27 mouse cellular contexts compared by ENCODE assay signal in genomic region chr6:135245586-135245985, GRCm38 (mm10). TPM values are rescaled to one million over a fixed set of nuclear protein-coding genes. Genes with fewer than 3 reads are reported as not detected.
DNase-seq lines count a peak whose midpoint lies in the region; ATAC-seq and TF ChIP-seq lines count a peak whose summit lies in the region.
"Had no signal": no experiment of that assay in that cellular context is flagged by ENCODE, and none has a peak within 500 bp of the region (broad histone marks: within the 10 kb centered on the region; RNA-seq: fewer than 3 reads in every experiment).

No protein-coding gene starts in this region.

- H3K36me3 ChIP-seq in forebrain, embryonic 14.5 days (ENCODE audit: control insufficient read depth, insufficient read depth, low read length): no peaks in the 10 kb centered on the region
- no peaks in the 10 kb centered on the region for H3K36me3 ChIP-seq in forebrain, embryonic 12.5 days (replicated peaks)
- H3K36me3 ChIP-seq in midbrain, embryonic 12.5 days: no peaks in the 10 kb centered on the region
- H3K36me3 ChIP-seq in midbrain, embryonic 16.5 days (ENCODE audit: control insufficient read depth, insufficient read depth, low read length): no peaks in the 10 kb centered on the region
- H3K36me3 ChIP-seq: embryonic facial prominence, embryonic 10.5 days; embryonic facial prominence, embryonic 12.5 days; forebrain, embryonic 15.5 days; G1E had no signal

- peak; percentile 16 for DNase-seq in forebrain, embryonic 14.5 days (ENCODE audit: low spot score)
- peak; percentile 33 for DNase-seq in brain, embryonic 14.5 days (ENCODE audit: low read depth)
- DNase-seq in retina, postnatal 1 day: peak; percentile 80
- DNase-seq in gastrocnemius, postnatal 36 days: no peak
- DNase-seq: adrenal gland, adult 2 months; adrenal gland, postnatal 10 days; adrenal gland, postnatal 25 days; B cell, adult 2 months; cerebellum, adult 11-12 months; cerebellum, adult 2 months; cerebellum, adult 9-10 months; cerebellum, postnatal 10 days; cerebellum, postnatal 25 days; forebrain, postnatal 0 days had no signal

- no peaks in the 10 kb centered on the region for H3K4me1 ChIP-seq in forebrain, embryonic 14.5 days (ENCODE audit: control insufficient read depth, insufficient read depth, low read length)
- no peaks in the 10 kb centered on the region; the same call in 1 of the 2 replicates for H3K4me1 ChIP-seq in forebrain, embryonic 12.5 days
- H3K4me1 ChIP-seq in midbrain, embryonic 12.5 days: peaks cover 5% of the 10 kb centered on the region; the same call in 1 of the 2 replicates
- no peaks in the 10 kb centered on the region for H3K4me1 ChIP-seq in midbrain, embryonic 16.5 days (ENCODE audit: control insufficient read depth, insufficient read depth, low read length)

- WGBS in forebrain, embryonic 14.5 days: 54% methylated on average over 8 of the region's 8 CpGs
- WGBS in forebrain, embryonic 12.5 days: 62% methylated on average over 8 of the region's 8 CpGs
- WGBS in midbrain, embryonic 12.5 days: 42% methylated on average over 8 of the region's 8 CpGs
- 36% methylated on average over 8 of the region's 8 CpGs for WGBS in midbrain, embryonic 16.5 days

- no peak overlapping the region for H3K4me3 ChIP-seq in forebrain, embryonic 14.5 days (ENCODE audit: low read depth, low read length)
- H3K4me3 ChIP-seq in forebrain, embryonic 12.5 days (replicated peaks): no peak overlapping the region
- H3K4me3 ChIP-seq in midbrain, embryonic 12.5 days: no peak overlapping the region
- H3K4me3 ChIP-seq in midbrain, embryonic 16.5 days (ENCODE audit: low read depth, low read length): no peak overlapping the region
- H3K4me3 ChIP-seq: embryonic facial prominence, embryonic 10.5 days; embryonic facial prominence, embryonic 12.5 days; forebrain, embryonic 15.5 days had no signal

- no peak overlapping the region for H3K9ac ChIP-seq in forebrain, embryonic 14.5 days (ENCODE audit: low read length)
- H3K9ac ChIP-seq in forebrain, embryonic 12.5 days: no peak overlapping the region
- H3K9ac ChIP-seq in midbrain, embryonic 12.5 days (replicated peaks): no peak overlapping the region
- no peak overlapping the region for H3K9ac ChIP-seq in midbrain, embryonic 16.5 days (ENCODE audit: low read depth, low read length)
- H3K9ac ChIP-seq: embryonic facial prominence, embryonic 12.5 days; forebrain, embryonic 15.5 days; forebrain, postnatal 0 days had no signal

- intact Hi-C loops in gastrocnemius, postnatal 36 days (cut with DNase I): no loop called here

- H3K27me3 ChIP-seq in forebrain, embryonic 14.5 days (replicated peaks; ENCODE audit: control insufficient read depth, insufficient read depth, low read length): no peaks in the 10 kb centered on the region
- H3K27me3 ChIP-seq in forebrain, embryonic 12.5 days: peaks cover 9% of the 10 kb centered on the region; the same call in 1 of the 2 replicates
- peaks cover 15% of the 10 kb centered on the region for H3K27me3 ChIP-seq in midbrain, embryonic 12.5 days
- no peaks in the 10 kb centered on the region for H3K27me3 ChIP-seq in midbrain, embryonic 16.5 days (ENCODE audit: control insufficient read depth, insufficient read depth, low read depth, low read length)
- H3K27me3 ChIP-seq: CH12.LX; forebrain, embryonic 15.5 days; Patski had no signal

- TF ChIP-seq CTCF in brain, embryonic 14.5 days (IDR thresholded peaks at IDR 0.05; ENCODE audit: borderline replicate concordance, extremely low read depth, insufficient read depth, insufficient read length): no peak

- TF ChIP-seq POLR2A in brain, embryonic 14.5 days (IDR thresholded peaks at IDR 0.05; ENCODE audit: borderline replicate concordance, extremely low read depth, insufficient read depth, insufficient read length, poor library complexity, severe bottlenecking): no peak

- H3K27ac ChIP-seq in forebrain, embryonic 14.5 days (ENCODE audit: low read depth, low read length): no peak overlapping the region
- no peak overlapping the region for H3K27ac ChIP-seq in forebrain, embryonic 12.5 days
- no peak overlapping the region for H3K27ac ChIP-seq in midbrain, embryonic 12.5 days (replicated peaks)
- no peak overlapping the region for H3K27ac ChIP-seq in midbrain, embryonic 16.5 days (ENCODE audit: low read length)
- H3K27ac ChIP-seq: embryonic facial prominence, embryonic 10.5 days; embryonic facial prominence, embryonic 12.5 days; forebrain, embryonic 15.5 days had no signal

- no peak for ATAC-seq in forebrain, embryonic 14.5 days
- ATAC-seq in forebrain, embryonic 12.5 days (ENCODE audit: low FRiP score): no peak
- 0 out of 2 replicates have a peak, but pooled peaks have one; percentile 47 for ATAC-seq in midbrain, embryonic 12.5 days (ENCODE audit: low FRiP score, low read depth)
- ATAC-seq in midbrain, embryonic 16.5 days: no peak
- no peak for ATAC-seq in megakaryocyte, adult 5-6 weeks (ENCODE audit: poor library complexity, severe bottlenecking)
- ATAC-seq: activated CD4-positive, CD25-positive, alpha-beta regulatory T cell, adult 4 months; CD4-positive, CD25-positive, alpha-beta regulatory T cell, adult 4 months; forebrain, embryonic 15.5 days; forebrain, postnatal 0 days; Patski had no signal

- no peak overlapping the region for H3K4me2 ChIP-seq in forebrain, embryonic 14.5 days (ENCODE audit: low read length)
- H3K4me2 ChIP-seq in forebrain, embryonic 12.5 days: no peak overlapping the region
- H3K4me2 ChIP-seq in midbrain, embryonic 12.5 days (replicated peaks): no peak overlapping the region
- H3K4me2 ChIP-seq in midbrain, embryonic 16.5 days (ENCODE audit: low read length): no peak overlapping the region
- H3K4me2 ChIP-seq: embryonic facial prominence, embryonic 12.5 days; forebrain, embryonic 15.5 days had no signal

- H3K9me3 ChIP-seq in forebrain, embryonic 14.5 days (replicated peaks; ENCODE audit: control insufficient read depth, low read length): no peaks in the 10 kb centered on the region
- no peaks in the 10 kb centered on the region for H3K9me3 ChIP-seq in forebrain, embryonic 12.5 days
- no peaks in the 10 kb centered on the region for H3K9me3 ChIP-seq in midbrain, embryonic 12.5 days
- H3K9me3 ChIP-seq in midbrain, embryonic 16.5 days (replicated peaks; ENCODE audit: control insufficient read depth, low read length, poor library complexity, severe bottlenecking): no peaks in the 10 kb centered on the region
- H3K9me3 ChIP-seq: embryonic facial prominence, embryonic 10.5 days; embryonic facial prominence, embryonic 12.5 days; forebrain, embryonic 15.5 days had no signal

RNA-seq across cellular contexts. Expression of gene Gsg1, which starts 8.6 kb away (rescaled TPM):
- polyA plus RNA-seq in forebrain, embryonic 14.5 days (2014; fragmentation: Nextera tagmentation; extraction: Ambion mirVana): 0.31 and 0.55 TPM in 2 replicates
- 0.49 and 0.69 TPM in 2 replicates for polyA plus RNA-seq in forebrain, embryonic 12.5 days (2016; fragmentation: Nextera tagmentation; extraction: Ambion mirVana)
- polyA plus RNA-seq in midbrain, embryonic 12.5 days (2016; fragmentation: Nextera tagmentation; extraction: Ambion mirVana): 0.24 and 0.45 TPM in 2 replicates
- 0.25 TPM in 2 replicates for polyA plus RNA-seq in midbrain, embryonic 16.5 days (2015; fragmentation: Nextera tagmentation; extraction: Ambion mirVana)
- polyA plus RNA-seq in brain, embryonic 14.5 days (2012; rRNA removed): 0.27 and 0.44 TPM in 2 replicates
- not detected for total RNA-seq in gastrocnemius, postnatal 36 days (2021)
- total RNA-seq in megakaryocyte, adult 5-6 weeks (2015): not detected in 2 replicates
- total RNA-seq in megakaryocyte, adult 5-6 weeks (2017): 0.44 TPM in 1 of 2 replicates, not detected in the other
- total RNA-seq: adrenal gland, adult 2 months; adrenal gland, postnatal 10 days; adrenal gland, postnatal 25 days; adrenal gland, postnatal 4 days; CH12.LX; G1E had no signal
- polyA plus RNA-seq: activated CD4-positive, CD25-positive, alpha-beta regulatory T cell, adult 4 months; CD4-positive, CD25-positive, alpha-beta regulatory T cell, adult 4 months; G1E had no signal

RNA-seq across cellular contexts. Expression of gene Hebp1, which starts 47.8 kb away (rescaled TPM):
- polyA plus RNA-seq in forebrain, embryonic 14.5 days (2014; fragmentation: Nextera tagmentation; extraction: Ambion mirVana): 4.6 and 6.8 TPM in 2 replicates
- polyA plus RNA-seq in forebrain, embryonic 12.5 days (2016; fragmentation: Nextera tagmentation; extraction: Ambion mirVana): 2.8 and 3.6 TPM in 2 replicates
- 2.3 and 4.0 TPM in 2 replicates for polyA plus RNA-seq in midbrain, embryonic 12.5 days (2016; fragmentation: Nextera tagmentation; extraction: Ambion mirVana)
- 4.6 and 5.5 TPM in 2 replicates for polyA plus RNA-seq in midbrain, embryonic 16.5 days (2015; fragmentation: Nextera tagmentation; extraction: Ambion mirVana)
- 5.5 and 7.2 TPM in 2 replicates for polyA plus RNA-seq in brain, embryonic 14.5 days (2012; rRNA removed)
- total RNA-seq in gastrocnemius, postnatal 36 days (2021): 1 to 10 TPM; 6.8 to 6.9 TPM
- total RNA-seq in megakaryocyte, adult 5-6 weeks (2015): 2.5 and 8.5 TPM in 2 replicates
- 10.8 and 15.8 TPM in 2 replicates for total RNA-seq in megakaryocyte, adult 5-6 weeks (2017)
- total RNA-seq: CH12.LX had no signal

RNA-seq across cellular contexts. Expression of gene Fam234b, which starts 47.8 kb away (rescaled TPM):
- 75.5 and 95.1 TPM in 2 replicates for polyA plus RNA-seq in forebrain, embryonic 14.5 days (2014; fragmentation: Nextera tagmentation; extraction: Ambion mirVana)
- 48.8 and 52.2 TPM in 2 replicates for polyA plus RNA-seq in forebrain, embryonic 12.5 days (2016; fragmentation: Nextera tagmentation; extraction: Ambion mirVana)
- polyA plus RNA-seq in midbrain, embryonic 12.5 days (2016; fragmentation: Nextera tagmentation; extraction: Ambion mirVana): 39.0 and 43.6 TPM in 2 replicates
- 123 and 139 TPM in 2 replicates for polyA plus RNA-seq in midbrain, embryonic 16.5 days (2015; fragmentation: Nextera tagmentation; extraction: Ambion mirVana)
- polyA plus RNA-seq in brain, embryonic 14.5 days (2012; rRNA removed): 78.3 and 87.5 TPM in 2 replicates
- 1 to 10 TPM; 2.4 to 4.3 TPM for total RNA-seq in gastrocnemius, postnatal 36 days (2021)
- total RNA-seq in megakaryocyte, adult 5-6 weeks (2015): 2.1 and 3.0 TPM in 2 replicates
- 2.8 and 4.9 TPM in 2 replicates for total RNA-seq in megakaryocyte, adult 5-6 weeks (2017)

Comparison
In these comparisons a context has a peak if more than half of its experiments do, and no peak if none do; other contexts are left out.
1. DNase-seq: peak in forebrain, embryonic 14.5 days (single experiment), brain, embryonic 14.5 days (single experiment) and retina, postnatal 1 day (single experiment); none in gastrocnemius, postnatal 36 days (0 of 2).